Mouse (Mus musculus) gastrocnemius, postnatal 4 days (tissue): Measurements from ENCODE around the gene Zfp202. TPM values are rescaled to one million over a fixed set of nuclear protein-coding genes. Genes with fewer than 3 reads are reported as not detected.

ENCODE experiments used
- DNase-seq, 2 experiments: peaks; one replicate each; pipeline ENCODE4 v3.0.0; 2021 to 2022; ENCODE audit warnings: low spot score in 2 of 2, mixed read lengths in 2 of 2
- total RNA-seq, 2 experiments: library from RNA; stranded (reverse); gene quantifications; 2 replicates each; pipeline ENCODE4 v1.2.3; 2021

The Zfp202 gene
- total RNA-seq, 2 experiments from 2014 or later = 3.9 to 4.8 TPM

GRCm38 (mm10) chr9:40239749-40240148 is 47.6 kb downstream of the Zfp202 start:
- no peak for DNase-seq

DNA sequence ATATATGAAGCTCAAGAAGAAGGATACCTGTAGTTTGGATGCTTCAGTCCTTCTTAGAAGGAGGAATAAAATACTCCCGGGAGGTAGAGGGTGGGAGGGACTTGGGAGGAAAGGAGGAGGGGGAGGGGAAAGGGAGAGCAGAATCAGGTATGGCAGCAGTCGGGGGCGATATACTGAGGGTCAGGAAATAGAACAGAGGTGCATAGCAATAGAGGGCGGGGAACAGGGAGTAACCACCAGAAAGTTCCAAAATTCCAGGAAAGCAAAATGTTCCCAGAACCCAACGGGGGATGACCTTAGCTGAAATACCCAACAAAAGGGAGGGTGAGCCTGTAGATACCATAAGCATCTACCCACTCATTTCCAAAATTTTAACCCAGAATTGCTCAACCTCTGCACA is 48.2 kb downstream of the Zfp202 start:
- no peak for DNase-seq

- DNase-seq = peak in 1 of 2 experiments; percentile 31
Observed at GRCm38 (mm10) chr9:40241223-40241801, 49.2 kb downstream of the Zfp202 start.

DNA sequence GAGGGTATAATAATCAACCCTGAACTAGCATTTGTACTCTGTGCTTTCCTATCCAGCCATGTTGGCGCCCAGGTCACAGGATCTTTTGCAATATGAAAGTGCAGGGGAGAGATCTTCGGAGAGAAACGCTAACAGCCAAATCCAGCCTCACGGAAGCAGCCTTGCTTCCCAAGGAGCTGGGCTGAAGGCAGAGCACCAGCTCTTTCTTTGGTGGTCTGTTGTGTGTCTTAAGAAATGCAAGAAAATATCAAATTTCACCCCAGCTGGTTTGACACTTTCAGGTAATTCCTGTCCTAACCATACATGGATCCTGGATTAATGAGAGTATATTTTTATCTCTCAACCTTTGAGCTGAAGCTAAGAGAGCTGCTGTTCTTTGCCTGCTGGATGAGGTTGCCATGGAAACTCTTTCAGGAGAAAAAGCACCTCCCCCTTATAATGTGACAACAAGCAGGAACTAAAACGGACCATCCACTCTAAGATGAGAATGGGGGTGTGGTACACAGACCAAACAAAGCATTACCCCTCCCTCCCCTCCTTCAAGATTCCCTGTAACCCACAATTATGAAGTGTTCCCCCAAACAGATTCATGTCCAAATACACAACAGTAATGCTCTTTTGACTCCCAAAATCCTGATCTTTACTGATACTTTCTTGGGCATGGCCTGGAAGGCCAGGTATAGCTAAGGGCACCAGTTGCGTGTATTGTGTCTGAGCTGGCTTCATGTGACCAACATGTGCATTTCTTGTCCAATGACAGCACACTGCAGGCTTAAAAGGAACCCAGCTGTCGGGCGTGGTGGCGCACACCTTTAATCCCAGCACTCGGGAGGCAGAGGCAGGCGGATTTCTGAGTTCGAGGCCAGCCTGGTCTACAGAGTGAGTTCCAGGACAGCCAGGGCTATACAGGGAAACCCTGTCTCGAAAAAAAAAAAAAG is 50.1 kb downstream of the Zfp202 start:
- DNase-seq = no peak

DNA sequence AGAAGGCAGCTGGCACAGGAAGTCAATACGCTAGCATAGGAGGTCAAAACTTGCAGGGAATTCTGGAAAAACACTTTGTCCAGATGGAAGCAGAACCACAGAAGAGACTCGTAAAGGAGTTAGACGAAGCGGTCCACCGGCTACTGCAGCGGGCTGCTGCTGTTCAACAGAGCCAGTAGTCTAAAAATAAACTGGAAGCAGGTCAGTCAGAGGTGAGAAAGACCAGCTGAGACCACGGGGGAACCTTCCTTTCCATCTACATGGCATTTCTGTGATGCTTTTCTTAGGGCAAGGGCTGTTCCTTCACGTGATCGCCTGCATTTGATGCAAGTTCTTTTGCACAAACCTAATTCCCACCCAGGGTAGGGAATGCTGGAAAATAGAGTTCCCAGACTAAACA is 53.4 kb downstream of the Zfp202 start:
- no peak for DNase-seq

DNA sequence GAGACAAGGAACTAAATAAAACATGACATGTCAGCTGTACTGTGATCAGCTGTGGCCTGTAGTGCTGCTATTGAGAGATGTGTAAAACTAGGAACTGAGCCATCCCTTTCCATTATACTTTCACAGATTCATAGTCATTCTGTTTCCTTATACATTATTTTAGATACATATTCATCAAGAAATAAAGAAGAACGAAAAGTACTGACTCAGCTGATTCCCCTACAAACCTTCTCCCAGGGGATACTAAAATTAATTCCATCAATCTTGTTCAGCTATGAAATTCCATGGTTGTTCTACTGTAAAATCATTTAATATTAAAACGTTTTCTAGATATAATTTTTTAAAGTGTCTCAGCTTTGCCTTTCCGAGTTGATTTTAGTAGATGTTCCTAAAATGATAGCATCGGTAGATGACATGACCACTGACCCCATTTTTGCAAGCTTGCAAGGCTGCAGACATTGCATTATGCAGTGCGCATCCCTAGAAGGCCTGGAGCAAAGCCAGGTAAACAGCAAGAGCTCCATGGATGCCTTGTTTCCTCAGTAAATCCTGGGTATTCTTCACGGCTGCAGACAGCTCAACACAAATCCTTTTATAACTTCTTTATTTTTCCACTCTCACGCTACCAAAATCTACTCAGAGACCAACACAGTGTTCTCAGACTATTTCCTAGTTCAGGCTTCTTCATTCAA is 54.0 kb downstream of the Zfp202 start:
- no peak for DNase-seq

DNA sequence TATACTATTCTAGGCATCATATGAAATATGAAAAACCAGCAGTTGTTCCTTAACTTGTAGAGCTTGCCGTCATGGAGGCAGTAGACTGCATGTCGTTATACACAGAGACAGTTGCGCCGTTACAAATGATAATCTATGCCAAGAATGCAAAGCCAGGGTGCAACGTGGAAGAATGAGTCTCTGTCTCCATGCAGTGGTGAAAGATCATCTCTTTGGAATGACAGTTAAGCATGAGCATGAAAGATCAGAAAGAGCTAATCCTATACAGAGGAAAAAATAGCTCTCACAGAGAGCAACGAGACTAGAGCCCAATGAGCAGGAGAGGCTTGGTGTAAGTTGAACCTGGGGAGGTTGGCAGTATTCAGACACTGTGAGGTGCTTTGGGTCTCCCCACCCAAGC is 54.6 kb downstream of the Zfp202 start:
- DNase-seq = no peak

DNA sequence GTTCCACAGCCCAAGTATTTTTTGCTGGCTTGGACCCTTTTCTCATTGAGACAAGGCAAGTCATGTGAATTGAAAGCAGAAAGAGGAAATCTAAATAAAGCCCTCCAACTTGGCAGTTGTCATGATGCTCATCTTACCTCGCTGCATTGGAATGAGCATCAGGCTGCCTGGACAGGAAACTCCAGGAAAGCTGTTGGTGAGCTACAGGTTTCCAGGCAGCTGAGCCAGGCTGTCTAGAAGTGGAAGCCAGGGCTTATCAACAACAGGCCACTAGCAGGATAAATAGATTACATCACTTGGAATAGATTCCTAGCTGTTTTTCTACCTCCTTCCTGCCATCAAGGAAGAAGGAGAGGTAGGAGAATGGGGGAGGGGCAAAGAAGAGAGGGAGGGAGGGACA is 57.0 kb downstream of the Zfp202 start:
- no peak for DNase-seq

- DNase-seq = no peak
Observed at GRCm38 (mm10) chr9:40252459-40252858, 60.3 kb downstream of the Zfp202 start.

Other genes starting within 250 kb of the Zfp202 start
- not detected for gene Olfr975, start 240.3 kb upstream of the Zfp202 start, total RNA-seq
- not detected for gene Olfr976, start 231.2 kb upstream of the Zfp202 start, total RNA-seq
- gene Olfr978, start 200.2 kb upstream of the Zfp202 start, total RNA-seq = not detected
- gene Olfr979, start 188.9 kb upstream of the Zfp202 start, total RNA-seq = not detected
- gene Olfr980, start 182.7 kb upstream of the Zfp202 start, total RNA-seq = not detected
- gene Olfr981, start 170.9 kb upstream of the Zfp202 start, total RNA-seq = not detected
- not detected for gene Olfr982, start 118.5 kb upstream of the Zfp202 start, total RNA-seq
- not detected for gene Olfr983, start 98.7 kb upstream of the Zfp202 start, total RNA-seq
- gene Olfr984, start 78.1 kb upstream of the Zfp202 start, total RNA-seq = not detected
- under 1 TPM in 1 of 2 experiments, not detected in 1; 0.23 TPM for gene Olfr985, start 62.1 kb upstream of the Zfp202 start, total RNA-seq
- not detected for gene Tmem225, start 44.2 kb upstream of the Zfp202 start, total RNA-seq
- gene Olfr986, start 11.4 kb upstream of the Zfp202 start, total RNA-seq = not detected
- 10 to 100 TPM; 44.8 to 59.4 TPM for gene Scn3b, start 76.9 kb downstream of the Zfp202 start, total RNA-seq